Mouse (Mus musculus) liver, embryonic 12.5 days (tissue): Measurements from ENCODE around the gene Usp15. TPM values are rescaled to one million over a fixed set of nuclear protein-coding genes. Genes with fewer than 3 reads are reported as not detected.

Source experiments
- ATAC-seq: fragments of 200-750 bp; cut with Nextera tagmentation; 2 replicates; pipeline ENCODE4 v1.8.0; 2017; ENCODE audit warnings: moderate number of reproducible peaks, mild to moderate bottlenecking, moderate library complexity
- H3K27ac ChIP-seq: fragments of 300-500 bp; sonication (generic); 2 replicates; pipeline ENCODE4 v1.5.1; 2016; ENCODE audit warnings: mild to moderate bottlenecking
- H3K27me3 ChIP-seq: fragments of 300-500 bp; sonication (generic); replicated peaks from 2 replicates; pipeline ENCODE4 v1.6.1; 2016; ENCODE audit warnings: mild to moderate bottlenecking, moderate library complexity
- H3K36me3 ChIP-seq: fragments of 300-500 bp; sonication (generic); 2 replicates; pipeline ENCODE4 v1.6.1; 2016; ENCODE audit warnings: mild to moderate bottlenecking, moderate library complexity
- H3K4me1 ChIP-seq: fragments of 300-500 bp; sonication (generic); 2 replicates; pipeline ENCODE4 v1.6.1; 2016
- H3K4me2 ChIP-seq: fragments of 300-500 bp; sonication (generic); 2 replicates; pipeline ENCODE4 v1.6.1; 2016; ENCODE audit warnings: mild to moderate bottlenecking, moderate library complexity
- H3K4me3 ChIP-seq: fragments of 300-500 bp; sonication (generic); 2 replicates; pipeline ENCODE4 v1.5.1; 2016; ENCODE audit warnings: mild to moderate bottlenecking, moderate library complexity
- H3K9ac ChIP-seq: fragments of 300-500 bp; sonication (generic); 2 replicates; pipeline ENCODE4 v1.6.1; 2016; ENCODE audit warnings: mild to moderate bottlenecking, moderate library complexity
- H3K9me3 ChIP-seq: fragments of 300-500 bp; sonication (generic); replicated peaks from 2 replicates; pipeline ENCODE4 v1.6.1; 2016; ENCODE audit warnings: mild to moderate bottlenecking, moderate library complexity
- WGBS: fragments of 180-500 bp; shearing (Covaris S2); methylation state at CpG from one replicate; pipeline ENCODE4 v1.1.7; 2016; ENCODE audit not compliant: insufficient replicate concordance; 5-methylcytosine and 5-hydroxymethylcytosine counted together
- polyA plus RNA-seq: library from polyadenylated mRNA; unstranded; fragments of >200 nt; fragmentation: Nextera tagmentation; extraction: Ambion mirVana; gene quantifications from 2 replicates; pipeline ENCODE4 v1.2.1, GENCODE M21; 2016

Usp15 gene
- polyA plus RNA-seq, 1 experiment from 2014 or later = 114 TPM

GRCm38 (mm10) chr10:123165542-123165941, 31.3 kb downstream of the Usp15 start:
- H3K9me3 ChIP-seq = no peaks in the 10 kb centered on the region

GRCm38 (mm10) chr10:123160508-123160907, 36.3 kb downstream of the Usp15 start:
- Histone ChIP-seq H3K27ac (no peak overlapping the region), H3K4me2 (no peak overlapping the region), H3K27me3 (no peaks in the 10 kb centered on the region), H3K36me3 (peaks cover 71% of the 10 kb centered on the region), H3K4me1 (no peaks in the 10 kb centered on the region), H3K9me3 (no peaks in the 10 kb centered on the region), H3K4me3 (no peak overlapping the region), H3K9ac (no peak overlapping the region)
- no peak for ATAC-seq
- WGBS = 80% methylated on average over 6 of the region's 6 CpGs

More at GRCm38 (mm10) chr10:123165542-123165941, 31.3 kb downstream of the Usp15 start:
- no peak overlapping the region for H3K27ac ChIP-seq
- H3K4me2 ChIP-seq = no peak overlapping the region
- no peak overlapping the region for H3K4me3 ChIP-seq
- no peak for ATAC-seq
- H3K36me3 ChIP-seq = peaks cover 66% of the 10 kb centered on the region
- WGBS = 92% methylated on average over 3 of the region's 3 CpGs
- no peaks in the 10 kb centered on the region for H3K4me1 ChIP-seq
- H3K9ac ChIP-seq = no peak overlapping the region
- H3K27me3 ChIP-seq = no peaks in the 10 kb centered on the region

GRCm38 (mm10) chr10:123159316-123159715, 37.5 kb downstream of the Usp15 start:
- no peaks in the 10 kb centered on the region for H3K27me3 ChIP-seq
- no peak overlapping the region for H3K9ac ChIP-seq
- WGBS = 88% methylated on average over 7 of the region's 7 CpGs
- H3K4me3 ChIP-seq = no peak overlapping the region
- no peak overlapping the region for H3K27ac ChIP-seq
- H3K4me1 ChIP-seq = no peaks in the 10 kb centered on the region
- H3K9me3 ChIP-seq = no peaks in the 10 kb centered on the region
- ATAC-seq = no peak
- H3K36me3 ChIP-seq = peaks cover 75% of the 10 kb centered on the region
- no peak overlapping the region for H3K4me2 ChIP-seq

- Histone ChIP-seq H3K36me3 (peaks cover 75% of the 10 kb centered on the region), H3K4me3 (no peak overlapping the region), H3K9ac (no peak overlapping the region), H3K9me3 (no peaks in the 10 kb centered on the region), H3K4me2 (no peak overlapping the region), H3K27ac (no peak overlapping the region), H3K4me1 (no peaks in the 10 kb centered on the region), H3K27me3 (no peaks in the 10 kb centered on the region)
- WGBS = 92% methylated on average over 2 of the region's 2 CpGs
- no peak for ATAC-seq
These were observed 40.4 kb downstream of the Usp15 start for GRCm38 (mm10) chr10:123156392-123156791.

- no peak for ATAC-seq
These were observed 41.0 kb downstream of the Usp15 start for GRCm38 (mm10) chr10:123155764-123156163.

GRCm38 (mm10) chr10:123153321-123153720, 43.5 kb downstream of the Usp15 start:
- Histone ChIP-seq H3K4me2 (no peak overlapping the region), H3K4me1 (no peaks in the 10 kb centered on the region), H3K36me3 (peaks cover 72% of the 10 kb centered on the region), H3K27ac (no peak overlapping the region), H3K27me3 (no peaks in the 10 kb centered on the region), H3K9ac (no peak overlapping the region), H3K4me3 (no peak overlapping the region), H3K9me3 (no peaks in the 10 kb centered on the region)
- 79% methylated on average over 2 of the region's 2 CpGs for WGBS
- ATAC-seq = no peak

More at GRCm38 (mm10) chr10:123155764-123156163, 41.0 kb downstream of the Usp15 start:
- Histone ChIP-seq H3K9me3 (no peaks in the 10 kb centered on the region), H3K4me1 (no peaks in the 10 kb centered on the region), H3K4me2 (no peak overlapping the region), H3K4me3 (no peak overlapping the region), H3K36me3 (peaks cover 76% of the 10 kb centered on the region), H3K27me3 (no peaks in the 10 kb centered on the region), H3K27ac (no peak overlapping the region), H3K9ac (no peak overlapping the region)
- WGBS = 87% methylated on average over 6 of the region's 6 CpGs

- Histone ChIP-seq H3K36me3 (peaks cover 79% of the 10 kb centered on the region), H3K4me3 (no peak overlapping the region), H3K4me1 (no peaks in the 10 kb centered on the region), H3K27me3 (no peaks in the 10 kb centered on the region), H3K9me3 (no peaks in the 10 kb centered on the region), H3K27ac (no peak overlapping the region), H3K4me2 (no peak overlapping the region), H3K9ac (no peak overlapping the region)
- WGBS = 81% methylated on average over 4 of the region's 4 CpGs
- ATAC-seq = no peak
These were observed 48.6 kb downstream of the Usp15 start for GRCm38 (mm10) chr10:123148025-123148814.

- Histone ChIP-seq H3K4me1 (no peaks in the 10 kb centered on the region), H3K36me3 (peaks cover 84% of the 10 kb centered on the region), H3K9me3 (no peaks in the 10 kb centered on the region), H3K27me3 (no peaks in the 10 kb centered on the region), H3K9ac (no peak overlapping the region), H3K27ac (no peak overlapping the region), H3K4me2 (no peak overlapping the region), H3K4me3 (no peak overlapping the region)
- WGBS = 71% methylated on average over 6 of the region's 6 CpGs
- no peak for ATAC-seq
These were observed 49.6 kb downstream of the Usp15 start for GRCm38 (mm10) chr10:123147180-123147579.

- Histone ChIP-seq H3K27ac (no peak overlapping the region), H3K36me3 (peaks cover 81% of the 10 kb centered on the region), H3K9ac (no peak overlapping the region), H3K4me2 (no peak overlapping the region), H3K4me1 (no peaks in the 10 kb centered on the region), H3K9me3 (no peaks in the 10 kb centered on the region), H3K27me3 (no peaks in the 10 kb centered on the region), H3K4me3 (no peak overlapping the region)
- no peak for ATAC-seq
- 81% methylated on average over 2 of the region's 2 CpGs for WGBS
These were observed 50.4 kb downstream of the Usp15 start for GRCm38 (mm10) chr10:123146349-123146748.

- no peak for ATAC-seq
- H3K9ac ChIP-seq = no peak overlapping the region
- no peak overlapping the region for H3K4me2 ChIP-seq
- 93% methylated on average over 8 of the region's 8 CpGs for WGBS
- no peaks in the 10 kb centered on the region for H3K27me3 ChIP-seq
- H3K4me1 ChIP-seq = peaks cover 7% of the 10 kb centered on the region; the same call in 1 of the 2 replicates
- no peaks in the 10 kb centered on the region for H3K9me3 ChIP-seq
- no peak overlapping the region for H3K4me3 ChIP-seq
- no peak overlapping the region for H3K27ac ChIP-seq
- H3K36me3 ChIP-seq = peaks cover 88% of the 10 kb centered on the region
These were observed 52.5 kb downstream of the Usp15 start for GRCm38 (mm10) chr10:123144256-123144655.

GRCm38 (mm10) chr10:123142395-123143050, 54.3 kb downstream of the Usp15 start:
- no peaks in the 10 kb centered on the region for H3K27me3 ChIP-seq
- no peak overlapping the region for H3K9ac ChIP-seq
- no peak overlapping the region for H3K27ac ChIP-seq
- no peak overlapping the region for H3K4me3 ChIP-seq
- H3K4me2 ChIP-seq = no peak overlapping the region
- 86% methylated on average over 5 of the region's 5 CpGs for WGBS
- peaks cover 80% of the 10 kb centered on the region for H3K36me3 ChIP-seq
- H3K9me3 ChIP-seq = no peaks in the 10 kb centered on the region
- H3K4me1 ChIP-seq = peaks cover 7% of the 10 kb centered on the region; the same call in 1 of the 2 replicates
- no peak for ATAC-seq

GRCm38 (mm10) chr10:123135818-123136217, 61.0 kb downstream of the Usp15 start:
- Histone ChIP-seq H3K9me3 (no peaks in the 10 kb centered on the region), H3K4me3 (no peak overlapping the region), H3K36me3 (peaks cover 79% of the 10 kb centered on the region), H3K27ac (no peak overlapping the region), H3K27me3 (no peaks in the 10 kb centered on the region), H3K9ac (no peak overlapping the region), H3K4me2 (no peak overlapping the region), H3K4me1 (peaks cover 5% of the 10 kb centered on the region; the same call in 1 of the 2 replicates)
- ATAC-seq = no peak
- 75% methylated on average over 10 of the region's 10 CpGs for WGBS
